Mouse (Mus musculus) thymus, postnatal 25 days (tissue): ENCODE data around the gene Bri3bp.
A peak's percentile ranks its signal among the peaks of the same experiment; 100 is the strongest.

Experiments used
- DNase-seq: peaks from one replicate; pipeline ENCODE4 v3.0.0; 2022

Bri3bp gene

GRCm38 (mm10) chr5:125456100-125456499 is 14.7 kb downstream of the Bri3bp start:
- DNase-seq = no peak

DNA sequence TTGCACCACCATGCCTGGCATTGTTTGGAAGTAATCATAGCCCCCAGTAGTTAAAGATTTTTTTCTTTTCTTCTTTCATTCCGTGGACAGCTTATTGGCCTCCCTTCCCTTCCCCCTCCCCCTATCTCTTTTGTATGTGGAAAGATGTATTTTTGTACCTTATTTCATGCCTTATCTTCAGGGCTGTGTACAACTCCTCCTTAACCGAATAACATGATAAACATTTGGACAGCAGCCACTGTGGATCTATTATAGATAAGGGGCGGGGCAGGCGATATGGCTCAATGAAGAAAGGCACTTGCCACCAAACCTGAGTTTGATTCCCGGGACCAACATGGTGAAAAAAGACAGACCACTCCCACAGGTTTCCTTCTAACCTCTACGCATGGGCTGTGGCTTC is 16.2 kb downstream of the Bri3bp start:
- no peak for DNase-seq

GRCm38 (mm10) chr5:125460574-125460973 is 19.2 kb downstream of the Bri3bp start:
- DNase-seq = no peak

GRCm38 (mm10) chr5:125461868-125462445 is 20.6 kb downstream of the Bri3bp start:
- peak; percentile 77 for DNase-seq

GRCm38 (mm10) chr5:125465192-125465591 is 23.8 kb downstream of the Bri3bp start:
- DNase-seq = no peak

GRCm38 (mm10) chr5:125465701-125466106 is 24.3 kb downstream of the Bri3bp start:
- DNase-seq = peak; percentile 95

DNA sequence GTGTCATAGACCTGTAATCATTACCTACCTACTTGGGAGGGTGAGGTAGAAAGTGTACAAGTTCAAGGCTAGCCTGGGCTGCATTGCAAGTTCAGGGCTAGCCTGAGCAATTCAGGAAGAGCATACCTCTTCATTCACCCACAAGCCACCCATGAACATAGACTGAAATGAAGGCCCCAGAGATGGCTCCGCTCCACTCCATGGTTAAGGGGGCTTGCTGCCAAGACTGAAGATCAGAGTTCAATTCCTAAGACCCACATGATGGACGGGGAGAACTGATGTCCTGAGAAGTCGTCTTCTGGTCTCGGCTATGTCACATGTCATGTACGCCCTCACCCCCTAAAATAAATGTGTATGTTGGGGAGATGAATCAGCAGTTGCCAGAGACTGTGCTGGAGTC is 25.1 kb downstream of the Bri3bp start:
- DNase-seq = no peak

DNA sequence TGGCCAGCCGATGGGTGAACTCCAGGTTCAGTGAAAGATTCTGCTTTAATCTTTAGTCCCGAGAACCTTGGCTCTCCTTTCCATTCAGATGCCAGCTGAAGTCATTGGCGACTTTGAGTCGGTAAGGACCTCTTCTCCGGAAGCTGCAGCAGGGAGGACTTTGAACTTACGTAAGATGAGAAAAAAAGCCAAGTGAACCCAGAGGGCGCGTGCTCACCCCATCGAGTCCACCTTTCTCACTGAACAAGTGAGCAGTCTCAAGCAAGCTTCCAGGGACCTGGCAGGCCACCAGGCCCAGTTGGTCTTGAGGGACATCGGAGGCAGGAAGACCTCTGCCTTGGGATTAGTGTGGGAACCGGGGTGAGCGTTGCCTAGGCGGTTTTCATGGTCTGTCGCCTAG is 25.9 kb downstream of the Bri3bp start:
- no peak for DNase-seq

GRCm38 (mm10) chr5:125470713-125471112 is 29.3 kb downstream of the Bri3bp start:
- DNase-seq = no peak

GRCm38 (mm10) chr5:125472796-125473475 is 31.6 kb downstream of the Bri3bp start:
- no peak for DNase-seq

GRCm38 (mm10) chr5:125475030-125475429 is 33.7 kb downstream of the Bri3bp start:
- DNase-seq = no peak

- peak; percentile 99 for DNase-seq
These were observed 34.4 kb downstream of the Bri3bp start, which contains the start of gene Aacs for GRCm38 (mm10) chr5:125475601-125476285. Aacs (plus strand) TSS chr5:125475814.

GRCm38 (mm10) chr5:125476286-125476625 is 34.9 kb downstream of the Bri3bp start:
- no peak for DNase-seq

- no peak for DNase-seq
These were observed 35.4 kb downstream of the Bri3bp start for GRCm38 (mm10) chr5:125476799-125477198.

DNA sequence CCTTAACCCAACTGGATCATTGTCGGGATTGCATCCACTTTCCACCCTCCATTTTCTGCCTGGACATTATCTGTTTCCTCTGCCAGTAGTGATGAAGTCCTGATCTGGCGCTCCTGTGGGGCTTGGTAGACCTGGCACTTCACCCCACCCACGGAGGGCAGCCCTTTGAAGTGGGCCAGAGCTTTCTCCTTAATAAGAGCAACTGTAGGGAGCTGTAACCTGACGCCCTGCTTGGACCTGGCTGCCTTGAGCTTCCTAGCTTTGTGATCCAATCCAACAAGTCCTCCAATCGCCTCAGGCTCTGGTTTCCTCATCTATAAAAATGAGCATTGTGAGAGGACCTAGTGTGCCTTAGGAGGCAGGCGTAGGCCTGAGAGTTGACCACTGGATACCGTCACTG is 36.2 kb downstream of the Bri3bp start:
- DNase-seq = no peak

- DNase-seq = no peak
These were observed 36.7 kb downstream of the Bri3bp start for GRCm38 (mm10) chr5:125478037-125478436.

DNA sequence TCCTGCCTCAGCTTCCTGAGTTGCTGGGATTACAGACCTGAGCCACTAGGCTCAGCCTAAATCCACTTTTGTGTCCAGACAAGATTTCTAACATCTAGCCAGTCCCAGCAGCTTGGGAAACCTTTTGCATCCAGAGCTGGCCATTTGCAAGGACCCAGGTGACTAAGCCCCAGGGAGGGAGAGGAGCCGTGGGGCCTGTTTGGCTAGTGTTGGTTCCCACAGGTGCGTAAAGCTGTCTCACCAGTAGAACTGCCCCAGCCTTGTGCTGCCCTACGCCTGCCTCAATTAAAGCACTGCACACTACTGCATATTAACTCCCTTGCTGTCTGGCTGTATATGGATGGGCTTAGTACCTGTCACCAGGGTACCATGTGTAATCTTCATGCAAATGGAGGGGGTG is 38.0 kb downstream of the Bri3bp start:
- no peak for DNase-seq

DNA sequence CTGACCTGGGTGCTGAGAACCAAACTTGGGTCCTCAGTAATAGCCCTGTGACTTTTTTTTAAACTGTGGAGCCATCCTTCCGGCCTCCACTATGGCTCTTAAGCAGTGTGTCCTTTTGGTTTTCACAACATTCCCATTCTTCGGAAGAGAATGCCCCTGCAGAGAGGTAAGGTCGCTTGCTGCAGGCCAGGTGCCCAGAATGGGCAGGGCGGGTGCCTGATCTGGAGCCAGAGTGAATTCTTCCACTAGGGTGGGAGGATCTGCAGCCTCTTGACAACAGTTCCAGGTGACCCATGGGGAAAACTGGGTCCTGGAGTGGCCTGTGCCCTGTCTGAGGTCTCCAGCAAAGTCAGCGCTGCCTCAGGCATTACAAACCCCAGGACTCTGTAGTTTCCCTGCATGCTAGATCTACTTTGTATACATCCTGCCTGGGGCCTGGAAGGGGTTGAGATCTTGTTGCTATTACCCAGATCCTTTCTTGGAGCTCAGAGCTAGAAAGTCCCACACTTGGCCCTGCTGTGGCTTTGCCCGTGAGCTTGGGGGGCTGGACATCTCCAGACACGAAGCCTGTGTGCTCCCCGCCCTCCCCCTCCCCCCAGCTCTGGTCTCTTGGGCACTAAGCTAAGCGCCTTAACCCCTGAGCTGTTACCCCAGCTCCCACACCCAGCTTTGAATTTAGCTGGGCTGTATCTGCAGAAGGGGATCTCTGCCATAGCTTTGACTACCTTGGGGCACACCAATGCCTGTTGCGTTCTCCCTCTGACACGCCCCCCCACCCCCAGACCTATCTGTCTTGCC is 39.3 kb downstream of the Bri3bp start:
- no peak for DNase-seq

DNA sequence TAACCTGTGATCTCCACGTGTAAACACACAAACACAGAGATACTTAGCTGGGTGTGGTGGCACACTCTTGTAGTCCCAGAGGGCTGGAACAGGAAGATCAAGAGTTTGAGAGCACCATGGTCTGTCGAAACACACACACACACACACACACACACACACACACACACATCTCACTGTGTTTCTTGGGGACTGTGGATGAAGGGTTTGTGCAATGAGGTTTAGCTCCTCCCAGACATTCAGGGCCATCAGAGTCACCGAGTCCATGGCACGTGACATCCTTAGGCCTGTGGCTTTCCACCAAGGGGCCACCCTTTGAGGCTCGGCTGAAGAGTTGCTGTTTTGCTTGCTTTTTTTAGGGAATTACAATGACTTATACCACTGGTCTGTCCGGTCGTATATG is 41.1 kb downstream of the Bri3bp start:
- no peak for DNase-seq

GRCm38 (mm10) chr5:125483712-125484611 is 42.6 kb downstream of the Bri3bp start:
- DNase-seq = no peak

DNA sequence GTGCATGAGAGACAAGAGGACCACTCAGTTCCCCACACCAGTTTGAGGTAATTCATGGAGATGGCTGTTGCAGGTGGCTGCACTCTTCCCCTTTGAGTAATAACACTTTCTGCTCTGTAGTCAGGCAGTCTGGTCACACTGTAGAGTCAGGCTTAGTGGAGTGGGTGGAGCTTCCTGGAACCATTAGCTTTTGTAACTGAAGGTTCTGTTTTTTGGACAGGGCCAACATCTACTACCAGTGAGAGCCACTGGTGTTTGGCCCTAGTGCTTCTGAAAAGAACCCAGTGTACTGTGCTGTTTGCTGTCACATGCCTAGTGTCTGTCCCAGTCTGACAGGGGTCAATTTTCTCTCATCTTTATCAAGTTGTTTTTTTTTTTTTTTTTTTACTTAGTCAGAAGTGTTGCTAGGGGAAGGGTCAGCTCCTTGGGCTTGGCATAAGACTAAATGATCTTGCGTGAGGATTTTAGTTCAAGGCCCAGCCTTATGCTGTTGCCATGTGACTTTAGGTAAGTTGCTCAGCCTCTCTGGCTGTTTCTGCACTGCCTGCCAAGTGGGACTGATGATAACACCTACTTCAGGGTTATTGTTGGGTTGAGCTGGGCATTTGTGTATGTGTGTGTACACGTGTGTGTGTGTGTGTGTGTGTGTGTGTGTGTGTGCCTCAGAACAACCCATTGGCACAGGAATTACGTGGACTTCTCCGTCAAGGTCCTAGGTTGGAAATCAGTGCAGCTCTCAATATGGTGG is 43.8 kb downstream of the Bri3bp start:
- DNase-seq = no peak

GRCm38 (mm10) chr5:125486088-125486487 is 44.7 kb downstream of the Bri3bp start:
- no peak for DNase-seq
